Mouse (Mus musculus) forebrain, embryonic 12.5 days (tissue): Measurements from ENCODE around the gene Gabpa. TPM values are rescaled to one million over a fixed set of nuclear protein-coding genes. Genes with fewer than 3 reads are reported as not detected.
A peak's percentile ranks its signal among the peaks of the same experiment; 100 is the strongest.

Experiments
- ATAC-seq: fragments of 200-750 bp; cut with Nextera tagmentation; 2 replicates; pipeline ENCODE4 v1.8.0; 2017; ENCODE audit warnings: moderate TSS enrichment; ENCODE audit not compliant: low FRiP score
- H3K27ac ChIP-seq: fragments of 300-500 bp; sonication (generic); 2 replicates; pipeline ENCODE4 v1.5.1; 2016; ENCODE audit warnings: mild to moderate bottlenecking
- H3K27me3 ChIP-seq: fragments of 300-500 bp; sonication (generic); 2 replicates; pipeline ENCODE4 v1.6.1; 2016; ENCODE audit warnings: mild to moderate bottlenecking
- H3K36me3 ChIP-seq: fragments of 300-500 bp; sonication (generic); replicated peaks from 2 replicates; pipeline ENCODE4 v1.6.1; 2016; ENCODE audit warnings: mild to moderate bottlenecking
- H3K4me1 ChIP-seq: fragments of 300-500 bp; sonication (generic); 2 replicates; pipeline ENCODE4 v1.6.1; 2016
- H3K4me2 ChIP-seq: fragments of 300-500 bp; sonication (generic); 2 replicates; pipeline ENCODE4 v1.6.1; 2016; ENCODE audit warnings: mild to moderate bottlenecking, moderate library complexity
- H3K4me3 ChIP-seq: fragments of 300-500 bp; sonication (generic); replicated peaks from 2 replicates; pipeline ENCODE4 v1.5.1; 2016; ENCODE audit warnings: mild to moderate bottlenecking
- H3K9ac ChIP-seq: fragments of 300-500 bp; sonication (generic); 2 replicates; pipeline ENCODE4 v1.6.1; 2016; ENCODE audit warnings: mild to moderate bottlenecking
- H3K9me3 ChIP-seq: fragments of 300-500 bp; sonication (generic); 2 replicates; pipeline ENCODE4 v1.6.1; 2016
- WGBS: fragments of 180-500 bp; shearing (Covaris S2); methylation state at CpG from one replicate; pipeline ENCODE4 v1.1.7; 2016; 5-methylcytosine and 5-hydroxymethylcytosine counted together
- polyA plus RNA-seq: library from polyadenylated mRNA; unstranded; fragments of >200 nt; fragmentation: Nextera tagmentation; extraction: Ambion mirVana; gene quantifications from 2 replicates; pipeline ENCODE4 v1.2.1, GENCODE M21; 2016

Gabpa gene
- polyA plus RNA-seq, 1 experiment from 2014 or later: 40.3 TPM

- 84% methylated on average over 24 of the region's 24 CpGs for WGBS
- H3K36me3 ChIP-seq: no peaks in the 10 kb centered on the region
- H3K27ac ChIP-seq: no peak overlapping the region
- no peaks in the 10 kb centered on the region for H3K9me3 ChIP-seq
- no peak overlapping the region for H3K4me2 ChIP-seq
- no peak overlapping the region for H3K4me3 ChIP-seq
- no peaks in the 10 kb centered on the region for H3K27me3 ChIP-seq
- ATAC-seq: no peak
- H3K9ac ChIP-seq: no peak overlapping the region
- H3K4me1 ChIP-seq: peaks cover 8% of the 10 kb centered on the region
Observed at GRCm38 (mm10) chr16:84875012-84875717, 40.4 kb downstream of the Gabpa start.

GRCm38 (mm10) chr16:84875718-84876035 lies 41.0 kb downstream of the Gabpa start:
- no peak overlapping the region for H3K4me2 ChIP-seq
- no peaks in the 10 kb centered on the region for H3K27me3 ChIP-seq
- H3K4me1 ChIP-seq: peaks cover 8% of the 10 kb centered on the region
- no peak overlapping the region for H3K4me3 ChIP-seq
- 86% methylated on average over 7 of the region's 7 CpGs for WGBS
- no peaks in the 10 kb centered on the region for H3K9me3 ChIP-seq
- H3K9ac ChIP-seq: no peak overlapping the region
- H3K27ac ChIP-seq: no peak overlapping the region
- no peak for ATAC-seq
- H3K36me3 ChIP-seq: no peaks in the 10 kb centered on the region

GRCm38 (mm10) chr16:84876082-84876481 lies 41.4 kb downstream of the Gabpa start:
- no peak overlapping the region for H3K4me2 ChIP-seq
- peak; percentile 50; the same call in 1 of the 2 replicates for ATAC-seq

GRCm38 (mm10) chr16:84879146-84879545 lies 44.4 kb downstream of the Gabpa start:
- peak; percentile 64; the same call in 1 of the 2 replicates for ATAC-seq

More at GRCm38 (mm10) chr16:84876082-84876481, 41.4 kb downstream of the Gabpa start:
- Histone ChIP-seq H3K9ac (no peak overlapping the region), H3K4me1 (peaks cover 8% of the 10 kb centered on the region), H3K27me3 (no peaks in the 10 kb centered on the region), H3K4me3 (no peak overlapping the region), H3K27ac (no peak overlapping the region; the same call in 1 of the 2 replicates), H3K36me3 (no peaks in the 10 kb centered on the region), H3K9me3 (no peaks in the 10 kb centered on the region)
- 59% methylated on average over 8 of the region's 8 CpGs for WGBS

GRCm38 (mm10) chr16:84881168-84881567 lies 46.4 kb downstream of the Gabpa start:
- no peaks in the 10 kb centered on the region for H3K36me3 ChIP-seq
- ATAC-seq: no peak
- no peaks in the 10 kb centered on the region for H3K9me3 ChIP-seq
- no peak overlapping the region for H3K4me3 ChIP-seq
- H3K4me2 ChIP-seq: no peak overlapping the region
- no peak overlapping the region for H3K27ac ChIP-seq
- H3K4me1 ChIP-seq: peaks cover 3% of the 10 kb centered on the region
- no peaks in the 10 kb centered on the region for H3K27me3 ChIP-seq
- H3K9ac ChIP-seq: no peak overlapping the region
- 92% methylated on average over 9 of the region's 9 CpGs for WGBS

More at GRCm38 (mm10) chr16:84879146-84879545, 44.4 kb downstream of the Gabpa start:
- no peak overlapping the region for H3K27ac ChIP-seq
- no peaks in the 10 kb centered on the region for H3K9me3 ChIP-seq
- no peaks in the 10 kb centered on the region for H3K36me3 ChIP-seq
- H3K4me1 ChIP-seq: peaks cover 8% of the 10 kb centered on the region
- no peak overlapping the region for H3K9ac ChIP-seq
- H3K4me2 ChIP-seq: no peak overlapping the region
- no peak overlapping the region for H3K4me3 ChIP-seq
- no peaks in the 10 kb centered on the region for H3K27me3 ChIP-seq
- WGBS: 26% methylated on average over 5 of the region's 5 CpGs

- Histone ChIP-seq H3K4me1 (no peaks in the 10 kb centered on the region), H3K9ac (no peak overlapping the region), H3K9me3 (no peaks in the 10 kb centered on the region), H3K4me2 (no peak overlapping the region), H3K27ac (no peak overlapping the region), H3K4me3 (no peak overlapping the region), H3K36me3 (no peaks in the 10 kb centered on the region), H3K27me3 (no peaks in the 10 kb centered on the region)
- WGBS: 82% methylated on average over 8 of the region's 8 CpGs
- no peak for ATAC-seq
Observed at GRCm38 (mm10) chr16:84881754-84882321, 47.1 kb downstream of the Gabpa start.

GRCm38 (mm10) chr16:84884572-84884971 lies 49.8 kb downstream of the Gabpa start:
- Histone ChIP-seq H3K36me3 (no peaks in the 10 kb centered on the region), H3K27me3 (no peaks in the 10 kb centered on the region), H3K4me1 (no peaks in the 10 kb centered on the region), H3K27ac (no peak overlapping the region), H3K4me2 (no peak overlapping the region), H3K9me3 (no peaks in the 10 kb centered on the region), H3K4me3 (no peak overlapping the region), H3K9ac (no peak overlapping the region)
- ATAC-seq: no peak
- 86% methylated on average over 8 of the region's 8 CpGs for WGBS

- no peak overlapping the region for H3K27ac ChIP-seq
- no peaks in the 10 kb centered on the region for H3K27me3 ChIP-seq
- whole genome bisulfite sequencing: 93% methylated on average over 4 of the region's 4 CpGs
- H3K36me3 ChIP-seq: no peaks in the 10 kb centered on the region
- H3K9ac ChIP-seq: no peak overlapping the region
- H3K9me3 ChIP-seq: no peaks in the 10 kb centered on the region
- no peak overlapping the region for H3K4me3 ChIP-seq
- no peaks in the 10 kb centered on the region for H3K4me1 ChIP-seq
- no peak for ATAC-seq
- H3K4me2 ChIP-seq: no peak overlapping the region
Observed at GRCm38 (mm10) chr16:84902995-84903394, 68.3 kb downstream of the Gabpa start.

- Histone ChIP-seq H3K4me3 (no peak overlapping the region), H3K27ac (no peak overlapping the region), H3K9ac (no peak overlapping the region), H3K9me3 (no peaks in the 10 kb centered on the region), H3K4me2 (no peak overlapping the region), H3K4me1 (peaks cover 3% of the 10 kb centered on the region), H3K36me3 (no peaks in the 10 kb centered on the region), H3K27me3 (no peaks in the 10 kb centered on the region)
- 91% methylated on average over 8 of the region's 8 CpGs for WGBS
- no peak for ATAC-seq
Observed at GRCm38 (mm10) chr16:84911477-84912165, 76.9 kb downstream of the Gabpa start.

Other genes starting within 250 kb of the Gabpa start
- 49.3 and 53.3 TPM in 2 replicates for gene Mrpl39, start 99.2 kb upstream of the Gabpa start, polyA plus RNA-seq
- gene Jam2, start 60.8 kb upstream of the Gabpa start, polyA plus RNA-seq: 43.1 and 46.5 TPM in 2 replicates
- gene Atp5j, start 700 bp downstream of the Gabpa start, polyA plus RNA-seq: 751 and 758 TPM in 2 replicates